Mouse (Mus musculus) ES-Bruce4 (cell line): ENCODE data around the gene Ctbp2. TPM values are rescaled to one million over a fixed set of nuclear protein-coding genes. Genes with fewer than 3 reads are reported as not detected.
A peak's percentile ranks its signal among the peaks of the same experiment; 100 is the strongest.

Source experiments
- H3K27ac ChIP-seq: 2 replicates; pipeline ENCODE4 v1.5.1; 2012; ENCODE audit warnings: low read length, inconsistent platforms; ENCODE audit not compliant: insufficient read depth
- H3K27me3 ChIP-seq: 2 replicates; pipeline ENCODE4 v1.6.1; 2012; ENCODE audit warnings: mild to moderate bottlenecking, low read length, inconsistent platforms; ENCODE audit not compliant: control insufficient read depth, poor library complexity, insufficient read depth, severe bottlenecking
- H3K36me3 ChIP-seq: 2 replicates; pipeline ENCODE4 v1.6.1; 2012; ENCODE audit warnings: inconsistent platforms, mild to moderate bottlenecking, low read length, moderate library complexity; ENCODE audit not compliant: control insufficient read depth, poor library complexity, insufficient read depth, severe bottlenecking
- H3K4me1 ChIP-seq: one replicate; pipeline ENCODE4 v1.8.1; 2011; ENCODE audit warnings: low read length; ENCODE audit not compliant: control insufficient read depth, insufficient read depth
- H3K4me3 ChIP-seq: 2 replicates; pipeline ENCODE4 v1.5.1; 2011; ENCODE audit warnings: low read depth, mild to moderate bottlenecking, low read length
- H3K9ac ChIP-seq: 2 replicates; pipeline ENCODE4 v1.6.1; 2012; ENCODE audit warnings: low read depth, mild to moderate bottlenecking, inconsistent platforms; ENCODE audit not compliant: poor library complexity, severe bottlenecking
- H3K9me3 ChIP-seq: replicated peaks from 2 replicates; pipeline ENCODE4 v1.6.1; 2012; ENCODE audit warnings: mild to moderate bottlenecking, low read length, inconsistent platforms; ENCODE audit not compliant: control insufficient read depth, poor library complexity, insufficient read depth, severe bottlenecking
- CTCF ChIP-seq: IDR thresholded peaks from one replicate; pipeline ENCODE4 v1.8.1; 2011; ENCODE audit warnings: low read depth, low read length
- EP300 ChIP-seq: IDR thresholded peaks from 2 replicates; pipeline ENCODE4 v1.6.1; 2011; ENCODE audit warnings: low read depth, low read length; ENCODE audit not compliant: insufficient read depth
- POLR2A ChIP-seq: IDR thresholded peaks from one replicate; pipeline ENCODE4 v1.8.1; 2011; ENCODE audit warnings: low read length; ENCODE audit not compliant: insufficient read depth
- polyA plus RNA-seq: library from polyadenylated mRNA; stranded (reverse); fragments of >200 nt; gene quantifications from 2 replicates; pipeline ENCODE4 v1.2.4, GENCODE M21; 2011; ENCODE audit warnings: low read depth; ENCODE audit not compliant: missing spikeins, insufficient read depth, insufficient read length

Gene Ctbp2
- polyA plus RNA-seq, 1 experiment = 218 TPM

DNA sequence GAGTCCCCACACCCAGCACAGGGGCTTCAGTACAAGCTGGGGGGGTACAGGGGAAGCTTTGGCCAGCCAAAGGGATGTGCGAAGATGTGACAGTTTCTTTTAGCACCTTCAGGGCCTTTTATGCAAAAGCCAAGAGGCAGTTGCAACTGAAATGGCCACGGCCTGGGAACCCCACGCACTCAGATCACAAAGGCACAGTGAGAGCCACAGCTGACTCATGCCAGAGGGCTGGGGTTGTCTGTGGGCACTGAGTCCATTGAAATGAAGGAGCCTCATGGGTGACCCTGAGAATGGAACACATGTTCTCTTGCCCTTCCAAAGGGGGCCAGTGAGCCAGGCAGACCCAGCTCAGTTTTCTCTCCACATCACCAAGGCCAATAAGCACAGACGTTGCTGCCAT, 115.5 kb downstream of the Ctbp2 start:
- peaks cover 12% of the 10 kb centered on the region for H3K4me1 ChIP-seq
- no peaks in the 10 kb centered on the region for H3K9me3 ChIP-seq
- H3K27me3 ChIP-seq = no peaks in the 10 kb centered on the region
- H3K4me3 ChIP-seq = no peak overlapping the region
- H3K9ac ChIP-seq = no peak overlapping the region
- H3K36me3 ChIP-seq = peaks cover 18% of the 10 kb centered on the region
- TF ChIP-seq EP300 (no peak), CTCF (no peak), POLR2A (no peak)
- H3K27ac ChIP-seq = 0 out of 2 replicates have a peak overlapping the region, but pooled peaks have one; percentile 15

GRCm38 (mm10) chr7:133007343-133007742, 116.8 kb downstream of the Ctbp2 start:
- Histone ChIP-seq H3K9me3 (no peaks in the 10 kb centered on the region), H3K27ac (peak overlapping the region; percentile 85), H3K9ac (no peak overlapping the region), H3K36me3 (peaks cover 24% of the 10 kb centered on the region), H3K4me3 (no peak overlapping the region), H3K27me3 (no peaks in the 10 kb centered on the region), H3K4me1 (peaks cover 10% of the 10 kb centered on the region)
- TF ChIP-seq EP300 = no peak
- TF ChIP-seq CTCF = no peak
- no peak for TF ChIP-seq POLR2A

DNA sequence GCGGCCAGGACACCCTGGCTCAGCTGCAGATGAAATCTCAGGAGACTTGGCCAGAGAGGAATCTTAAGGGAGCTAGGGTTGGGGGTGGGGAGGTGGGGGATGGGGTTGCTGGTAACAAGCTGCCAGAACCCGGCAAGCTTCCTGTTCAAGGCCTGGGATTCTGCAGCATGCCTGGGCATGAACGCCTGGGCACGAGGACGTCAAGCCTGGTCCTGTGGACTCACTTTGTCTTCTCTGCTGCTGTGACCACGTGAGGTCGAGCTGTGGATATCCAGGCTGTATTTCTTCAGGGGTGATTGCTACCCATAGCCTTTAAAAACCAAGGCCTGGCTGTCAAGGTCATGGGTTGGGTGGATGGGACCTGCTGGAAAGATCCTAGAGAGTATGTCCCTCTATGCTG, 118.4 kb downstream of the Ctbp2 start:
- peaks cover 7% of the 10 kb centered on the region for H3K4me1 ChIP-seq
- TF ChIP-seq EP300 = peak; percentile 93
- no peak for TF ChIP-seq POLR2A
- no peak for TF ChIP-seq CTCF
- no peak overlapping the region for H3K4me3 ChIP-seq
- peak overlapping the region; percentile 87 for H3K27ac ChIP-seq
- H3K27me3 ChIP-seq = no peaks in the 10 kb centered on the region
- peak overlapping the region; percentile 36 for H3K9ac ChIP-seq
- H3K36me3 ChIP-seq = peaks cover 29% of the 10 kb centered on the region
- H3K9me3 ChIP-seq = no peaks in the 10 kb centered on the region

- Histone ChIP-seq H3K4me3 (no peak overlapping the region), H3K36me3 (peaks cover 45% of the 10 kb centered on the region), H3K4me1 (peaks cover 3% of the 10 kb centered on the region), H3K9ac (no peak overlapping the region), H3K9me3 (no peaks in the 10 kb centered on the region), H3K27me3 (no peaks in the 10 kb centered on the region), H3K27ac (no peak overlapping the region)
- TF ChIP-seq POLR2A (no peak), EP300 (0 out of 2 replicates have a peak, but pooled peaks have one; percentile 17), CTCF (peak; percentile 66)
Observed at GRCm38 (mm10) chr7:133003421-133003820, 120.7 kb downstream of the Ctbp2 start.

DNA sequence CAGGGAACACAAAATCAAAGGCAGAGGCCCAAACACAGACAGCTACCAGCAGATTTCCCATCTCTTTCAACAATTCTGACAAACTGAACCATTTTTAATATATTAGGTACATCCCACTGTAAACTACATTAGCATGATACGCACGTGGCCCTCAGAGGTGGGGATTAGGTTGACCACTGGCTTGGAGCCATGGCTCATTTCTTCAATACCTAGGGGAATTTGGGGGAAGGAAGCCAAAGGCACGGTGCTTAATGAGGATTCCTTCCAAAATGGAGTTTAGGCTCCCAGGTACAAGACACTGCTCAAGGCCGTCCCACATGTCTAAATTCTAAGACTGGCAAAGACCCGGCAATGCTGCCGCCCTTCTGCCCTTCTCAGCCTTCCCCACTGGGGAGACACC, 121.9 kb downstream of the Ctbp2 start:
- H3K36me3 ChIP-seq = peaks cover 57% of the 10 kb centered on the region

GRCm38 (mm10) chr7:133001388-133001787, 122.8 kb downstream of the Ctbp2 start:
- Histone ChIP-seq H3K9ac (no peak overlapping the region), H3K36me3 (peaks cover 64% of the 10 kb centered on the region), H3K9me3 (no peaks in the 10 kb centered on the region), H3K27ac (no peak overlapping the region), H3K27me3 (no peaks in the 10 kb centered on the region), H3K4me3 (no peak overlapping the region), H3K4me1 (peaks cover 3% of the 10 kb centered on the region)
- no peak for TF ChIP-seq EP300
- no peak for TF ChIP-seq POLR2A
- no peak for TF ChIP-seq CTCF

More for the DNA sequence above, 121.9 kb downstream of the Ctbp2 start:
- H3K27me3 ChIP-seq = no peaks in the 10 kb centered on the region
- no peak overlapping the region for H3K4me3 ChIP-seq
- H3K9me3 ChIP-seq = no peaks in the 10 kb centered on the region
- TF ChIP-seq POLR2A (no peak), CTCF (no peak), EP300 (no peak)
- H3K9ac ChIP-seq = no peak overlapping the region
- H3K27ac ChIP-seq = no peak overlapping the region
- H3K4me1 ChIP-seq = peaks cover 3% of the 10 kb centered on the region
